Mouse (Mus musculus) c-Kit-positive CD71-positive TER-119-negative erythroid progenitor cells, embryonic 14.5 days (primary cell): ENCODE measurements around the gene H2-DMa.
A peak's percentile ranks its signal among the peaks of the same experiment; 100 is the strongest.

ENCODE experiments used
- DNase-seq: peaks from one replicate; pipeline ENCODE4 v3.0.0-alpha.2; 2013; ENCODE audit warnings: low read depth

Gene H2-DMa

GRCm38 (mm10) chr17:34119249-34120179 is at the start of gene H2-DMa:
Gene H2-DMa (plus strand): TSS chr17:34119541.
- DNase-seq, result peak; percentile 98

- DNase-seq, result no peak
Measured at GRCm38 (mm10) chr17:34072091-34072490, 47.2 kb upstream of the H2-DMa start.

- DNase-seq, result peak; percentile 71
Measured at GRCm38 (mm10) chr17:34075271-34075670, 44.1 kb upstream of the H2-DMa start.

- peak; percentile 76 for DNase-seq
Measured at GRCm38 (mm10) chr17:34077549-34077948, 41.8 kb upstream of the H2-DMa start.

GRCm38 (mm10) chr17:34078148-34078547 is 41.2 kb upstream of the H2-DMa start:
- DNase-seq, result peak; percentile 27

GRCm38 (mm10) chr17:34079002-34079401 is 40.3 kb upstream of the H2-DMa start:
- no peak for DNase-seq

GRCm38 (mm10) chr17:34079621-34080020 is 39.7 kb upstream of the H2-DMa start:
- DNase-seq, result peak; percentile 38

GRCm38 (mm10) chr17:34083104-34083503 is 36.2 kb upstream of the H2-DMa start:
- no peak for DNase-seq

- DNase-seq, result no peak
Measured at GRCm38 (mm10) chr17:34087386-34087785, 32.0 kb upstream of the H2-DMa start.

- DNase-seq, result no peak
Measured at GRCm38 (mm10) chr17:34088124-34088523, 31.2 kb upstream of the H2-DMa start.

GRCm38 (mm10) chr17:34090923-34091322 is 28.4 kb upstream of the H2-DMa start:
- DNase-seq, result no peak

GRCm38 (mm10) chr17:34092197-34092875 is 27.0 kb upstream of the H2-DMa start, which contains the start of gene H2-Oa:
Gene H2-Oa (plus strand): TSS chr17:34092340.
- DNase-seq, result no peak

- no peak for DNase-seq
Measured at GRCm38 (mm10) chr17:34093199-34093874, 26.0 kb upstream of the H2-DMa start.

- no peak for DNase-seq
Measured at GRCm38 (mm10) chr17:34094283-34095035, 24.9 kb upstream of the H2-DMa start.

- no peak for DNase-seq
Measured at GRCm38 (mm10) chr17:34096497-34097010, 22.8 kb upstream of the H2-DMa start.

GRCm38 (mm10) chr17:34097272-34097671 is 22.1 kb upstream of the H2-DMa start:
- no peak for DNase-seq

- no peak for DNase-seq
Measured at GRCm38 (mm10) chr17:34098709-34099479, 20.4 kb upstream of the H2-DMa start.

GRCm38 (mm10) chr17:34099531-34099930 is 19.8 kb upstream of the H2-DMa start:
- no peak for DNase-seq

- DNase-seq, result no peak
Measured at GRCm38 (mm10) chr17:34101185-34101584, 18.2 kb upstream of the H2-DMa start.

- peak; percentile 90 for DNase-seq
Measured at GRCm38 (mm10) chr17:34101604-34102032, 17.7 kb upstream of the H2-DMa start.

- DNase-seq, result no peak
Measured at GRCm38 (mm10) chr17:34102831-34103230, 16.5 kb upstream of the H2-DMa start.
